In the genomic region with DNA sequence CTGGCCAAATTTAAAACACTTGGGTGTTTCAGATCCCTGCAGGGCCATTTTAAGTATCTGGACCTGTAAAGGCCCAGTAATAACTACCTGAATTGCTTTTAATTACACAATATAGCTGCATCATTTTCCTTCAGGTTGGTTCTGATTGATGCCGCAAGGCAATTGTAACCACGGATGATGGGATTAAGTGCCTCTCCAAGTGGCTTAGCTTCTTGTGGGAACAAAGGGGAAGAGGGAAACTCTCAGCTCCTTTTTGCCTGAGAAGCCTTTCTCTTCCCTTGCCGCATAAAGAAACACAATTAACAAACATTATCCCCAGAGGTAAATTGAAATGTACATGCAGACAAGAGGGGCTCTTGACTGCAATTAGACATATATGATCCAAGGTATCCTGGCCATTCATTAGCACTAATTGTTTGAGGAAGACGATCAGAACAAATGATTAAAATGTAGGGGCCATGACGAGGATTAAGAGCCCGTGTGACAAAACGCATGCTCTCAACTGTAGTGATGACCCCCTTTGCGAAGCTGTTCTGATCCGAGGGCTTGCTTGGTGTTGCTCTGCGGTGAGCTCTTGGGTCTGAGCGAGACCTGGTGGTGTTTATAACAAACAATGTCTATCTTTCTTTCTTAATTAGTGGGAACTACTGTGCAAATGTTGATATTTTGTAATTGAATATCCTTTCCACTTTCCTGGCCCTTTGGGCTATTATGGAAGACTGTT, we compare ENCODE assay signal across 12 mouse cellular contexts.
"Had no signal": no experiment of that assay in that cellular context is flagged by ENCODE, and none has a peak within 500 bp of the region (broad histone marks: within the 10 kb centered on the region; RNA-seq: fewer than 3 reads in every experiment).

No protein-coding gene starts in this region.

- H3K27ac ChIP-seq: limb, embryonic 15.5 days; liver, embryonic 12.5 days; neural tube, embryonic 12.5 days had no signal

- DNase-seq: kidney, adult 2 months; kidney, postnatal 25 days; lung, embryonic 14.5 days; lung, postnatal 10 days; lung, postnatal 4 days; right cerebral cortex, adult 18-20 months; right cerebral cortex, postnatal 25 days; thymus, postnatal 36 days had no signal

- H3K9ac ChIP-seq: limb, embryonic 15.5 days; liver, embryonic 12.5 days; lung, embryonic 14.5 days; neural tube, embryonic 12.5 days had no signal

- H3K27me3 ChIP-seq: liver, embryonic 12.5 days; neural tube, embryonic 12.5 days had no signal

- H3K36me3 ChIP-seq: limb, embryonic 15.5 days; liver, embryonic 12.5 days; neural tube, embryonic 12.5 days had no signal

- H3K4me2 ChIP-seq: limb, embryonic 15.5 days; liver, embryonic 12.5 days; lung, embryonic 14.5 days; neural tube, embryonic 12.5 days had no signal

- ATAC-seq: liver, embryonic 12.5 days had no signal

- H3K9me3 ChIP-seq: limb, embryonic 15.5 days; liver, embryonic 12.5 days; neural tube, embryonic 12.5 days had no signal

- H3K4me1 ChIP-seq: limb, embryonic 15.5 days; liver, embryonic 12.5 days; neural tube, embryonic 12.5 days had no signal

- H3K4me3 ChIP-seq: limb, embryonic 15.5 days; liver, embryonic 12.5 days; myocyte; neural tube, embryonic 12.5 days had no signal
